Mouse (Mus musculus): ENCODE results near the gene Mettl24. TPM values are rescaled to one million over a fixed set of nuclear protein-coding genes. Genes with fewer than 3 reads are reported as not detected.

Mettl24 gene
- polyA plus RNA-seq, 2 experiments = 1.4 to 2.5 TPM

GRCm38 (mm10) chr10:40775151-40775550 is 92.1 kb downstream of the Mettl24 start:
- H3K27ac ChIP-seq (replicated peaks; ENCODE audit: low read depth, low read length) = no peak overlapping the region
- 43% methylated on average over 11 of the region's 11 CpGs for WGBS
- ATAC-seq (ENCODE audit: low FRiP score, low read depth) = no peak
- no peaks in the 10 kb centered on the region for H3K4me1 ChIP-seq (ENCODE audit: control insufficient read depth, insufficient read depth, low read length)
- no peaks in the 10 kb centered on the region for H3K9me3 ChIP-seq (ENCODE audit: control insufficient read depth, low read length)
- TF ChIP-seq POLR2A (IDR thresholded peaks at IDR 0.05; ENCODE audit: borderline replicate concordance, extremely low read depth, insufficient read depth, insufficient read length) = no peak
- no peaks in the 10 kb centered on the region for H3K36me3 ChIP-seq (ENCODE audit: control insufficient read depth, insufficient read depth, low read length)
- H3K9ac ChIP-seq (ENCODE audit: low read depth, low read length, severe bottlenecking) = no peak overlapping the region
- H3K4me2 ChIP-seq (replicated peaks; ENCODE audit: low read depth, low read length, severe bottlenecking) = no peak overlapping the region
- DNase-seq (ENCODE audit: low spot score) = no peak
- H3K4me3 ChIP-seq (replicated peaks; ENCODE audit: low read length) = no peak overlapping the region
- no peaks in the 10 kb centered on the region for H3K27me3 ChIP-seq (ENCODE audit: control insufficient read depth, insufficient read depth, low read length)

GRCm38 (mm10) chr10:40775655-40776054 is 92.6 kb downstream of the Mettl24 start:
- no peaks in the 10 kb centered on the region for H3K36me3 ChIP-seq (ENCODE audit: control insufficient read depth, insufficient read depth, low read length)
- no peak overlapping the region for H3K4me2 ChIP-seq (replicated peaks; ENCODE audit: low read depth, low read length, severe bottlenecking)
- H3K4me1 ChIP-seq (ENCODE audit: control insufficient read depth, insufficient read depth, low read length) = no peaks in the 10 kb centered on the region
- DNase-seq (ENCODE audit: low spot score) (no peak), ATAC-seq (ENCODE audit: low FRiP score, low read depth) (no peak)
- H3K9me3 ChIP-seq (ENCODE audit: control insufficient read depth, low read length) = no peaks in the 10 kb centered on the region
- H3K27ac ChIP-seq (replicated peaks; ENCODE audit: low read depth, low read length) = no peak overlapping the region
- TF ChIP-seq POLR2A (IDR thresholded peaks at IDR 0.05; ENCODE audit: borderline replicate concordance, extremely low read depth, insufficient read depth, insufficient read length) = no peak
- H3K9ac ChIP-seq (ENCODE audit: low read depth, low read length, severe bottlenecking) = no peak overlapping the region
- H3K27me3 ChIP-seq (ENCODE audit: control insufficient read depth, insufficient read depth, low read length) = no peaks in the 10 kb centered on the region
- no peak overlapping the region for H3K4me3 ChIP-seq (replicated peaks; ENCODE audit: low read length)
- 79% methylated on average over 4 of the region's 4 CpGs for WGBS

GRCm38 (mm10) chr10:40777171-40777570 is 94.1 kb downstream of the Mettl24 start:
- Histone ChIP-seq H3K4me1 (ENCODE audit: control insufficient read depth, insufficient read depth, low read length) (peaks cover 5% of the 10 kb centered on the region; the same call in 1 of the 2 replicates), H3K27ac (replicated peaks; ENCODE audit: low read depth, low read length) (no peak overlapping the region), H3K27me3 (ENCODE audit: control insufficient read depth, insufficient read depth, low read length) (no peaks in the 10 kb centered on the region), H3K4me2 (replicated peaks; ENCODE audit: low read depth, low read length, severe bottlenecking) (no peak overlapping the region), H3K4me3 (replicated peaks; ENCODE audit: low read length) (no peak overlapping the region), H3K9me3 (ENCODE audit: control insufficient read depth, low read length) (no peaks in the 10 kb centered on the region), H3K9ac (ENCODE audit: low read depth, low read length, severe bottlenecking) (no peak overlapping the region), H3K36me3 (ENCODE audit: control insufficient read depth, insufficient read depth, low read length) (no peaks in the 10 kb centered on the region)
- DNase-seq (ENCODE audit: low spot score) (no peak), ATAC-seq (ENCODE audit: low FRiP score, low read depth) (no peak)
- WGBS = 21% methylated on average over 2 of the region's 2 CpGs
- TF ChIP-seq POLR2A (IDR thresholded peaks at IDR 0.05; ENCODE audit: borderline replicate concordance, extremely low read depth, insufficient read depth, insufficient read length) = no peak

GRCm38 (mm10) chr10:40778472-40778871 is 95.4 kb downstream of the Mettl24 start:
- Histone ChIP-seq H3K9me3 (ENCODE audit: control insufficient read depth, low read length) (no peaks in the 10 kb centered on the region), H3K36me3 (ENCODE audit: control insufficient read depth, insufficient read depth, low read length) (no peaks in the 10 kb centered on the region), H3K27ac (replicated peaks; ENCODE audit: low read depth, low read length) (no peak overlapping the region), H3K4me1 (ENCODE audit: control insufficient read depth, insufficient read depth, low read length) (peaks cover 5% of the 10 kb centered on the region; the same call in 1 of the 2 replicates), H3K9ac (ENCODE audit: low read depth, low read length, severe bottlenecking) (no peak overlapping the region), H3K4me2 (replicated peaks; ENCODE audit: low read depth, low read length, severe bottlenecking) (no peak overlapping the region), H3K4me3 (replicated peaks; ENCODE audit: low read length) (no peak overlapping the region), H3K27me3 (ENCODE audit: control insufficient read depth, insufficient read depth, low read length) (no peaks in the 10 kb centered on the region)
- no peak for ATAC-seq (ENCODE audit: low FRiP score, low read depth)
- 82% methylated on average over 4 of the region's 4 CpGs for WGBS
- DNase-seq (ENCODE audit: low spot score) = no peak
- TF ChIP-seq POLR2A (IDR thresholded peaks at IDR 0.05; ENCODE audit: borderline replicate concordance, extremely low read depth, insufficient read depth, insufficient read length) = no peak

GRCm38 (mm10) chr10:40790406-40790805 is 107.3 kb downstream of the Mettl24 start:
- no peak overlapping the region for H3K4me3 ChIP-seq (replicated peaks; ENCODE audit: low read length)
- no peaks in the 10 kb centered on the region for H3K9me3 ChIP-seq (ENCODE audit: control insufficient read depth, low read length)
- 81% methylated on average over 3 of the region's 3 CpGs for WGBS
- no peaks in the 10 kb centered on the region for H3K36me3 ChIP-seq (ENCODE audit: control insufficient read depth, insufficient read depth, low read length)
- no peak overlapping the region for H3K27ac ChIP-seq (replicated peaks; ENCODE audit: low read depth, low read length)
- no peak overlapping the region for H3K9ac ChIP-seq (ENCODE audit: low read depth, low read length, severe bottlenecking)
- H3K4me2 ChIP-seq (replicated peaks; ENCODE audit: low read depth, low read length, severe bottlenecking) = no peak overlapping the region
- ATAC-seq (ENCODE audit: low FRiP score, low read depth) (no peak), DNase-seq (ENCODE audit: low spot score) (no peak)
- TF ChIP-seq POLR2A (IDR thresholded peaks at IDR 0.05; ENCODE audit: borderline replicate concordance, extremely low read depth, insufficient read depth, insufficient read length) = no peak
- no peaks in the 10 kb centered on the region for H3K4me1 ChIP-seq (ENCODE audit: control insufficient read depth, insufficient read depth, low read length)
- no peaks in the 10 kb centered on the region for H3K27me3 ChIP-seq (ENCODE audit: control insufficient read depth, insufficient read depth, low read length)

GRCm38 (mm10) chr10:40792115-40792514 is 109.0 kb downstream of the Mettl24 start:
- no peak for ATAC-seq (ENCODE audit: low FRiP score, low read depth)
- WGBS = 77% methylated on average over 3 of the region's 3 CpGs
- Histone ChIP-seq H3K9ac (ENCODE audit: low read depth, low read length, severe bottlenecking) (no peak overlapping the region), H3K4me1 (ENCODE audit: control insufficient read depth, insufficient read depth, low read length) (no peaks in the 10 kb centered on the region), H3K9me3 (ENCODE audit: control insufficient read depth, low read length) (no peaks in the 10 kb centered on the region), H3K27ac (replicated peaks; ENCODE audit: low read depth, low read length) (no peak overlapping the region), H3K36me3 (ENCODE audit: control insufficient read depth, insufficient read depth, low read length) (no peaks in the 10 kb centered on the region), H3K27me3 (ENCODE audit: control insufficient read depth, insufficient read depth, low read length) (no peaks in the 10 kb centered on the region), H3K4me2 (replicated peaks; ENCODE audit: low read depth, low read length, severe bottlenecking) (no peak overlapping the region), H3K4me3 (replicated peaks; ENCODE audit: low read length) (no peak overlapping the region)
- no peak for TF ChIP-seq POLR2A (IDR thresholded peaks at IDR 0.05; ENCODE audit: borderline replicate concordance, extremely low read depth, insufficient read depth, insufficient read length)
- no peak for DNase-seq (ENCODE audit: low spot score)

Data from limb, embryonic 14.5 days (tissue).